Mouse (Mus musculus) MEL (cell line): ENCODE measurements around the gene Cntrl.

Experiments
- CHD2 ChIP-seq: IDR thresholded peaks from 2 replicates; pipeline ENCODE4 v1.6.1; 2011; ENCODE audit warnings: low read length, improper control_type of control experiment
- CTCF ChIP-seq, 3 experiments: IDR thresholded peaks in 2 of 3; conservative IDR thresholded peaks in 1 of 3; 2 replicates each; pipeline ENCODE4 v1.5.1; 2011 to 2012; ENCODE audit warnings: low read length in 3 of 3, low read depth in 2 of 3, mild to moderate bottlenecking in 2 of 3, improper control_type of control experiment in 1 of 3, inconsistent platforms in 1 of 3, mixed read lengths in 1 of 3, moderate library complexity in 1 of 3; ENCODE audit not compliant: control insufficient read depth in 1 of 3, insufficient read depth in 1 of 3, poor library complexity in 1 of 3, severe bottlenecking in 1 of 3
- E2F4 ChIP-seq: IDR thresholded peaks from 2 replicates; pipeline ENCODE4 v1.6.1; 2011; ENCODE audit warnings: low read depth, low read length, improper control_type of control experiment, borderline replicate concordance
- EP300 ChIP-seq, 2 experiments: IDR thresholded peaks; 2 replicates each; pipeline ENCODE4 v1.6.1; 2011; ENCODE audit warnings: improper control_type of control experiment in 2 of 2, low read length in 2 of 2, low read depth in 1 of 2, mild to moderate bottlenecking in 1 of 2
- GATA1 ChIP-seq: IDR thresholded peaks from 2 replicates; pipeline ENCODE4 v1.6.1; 2011; ENCODE audit warnings: low read depth, low read length, improper control_type of control experiment
- HCFC1 ChIP-seq: IDR thresholded peaks from 2 replicates; pipeline ENCODE4 v1.6.1; 2012; ENCODE audit warnings: low read depth, mild to moderate bottlenecking, inconsistent platforms, low read length, improper control_type of control experiment, moderate library complexity
- POLR2A ChIP-seq, 2 experiments: IDR thresholded peaks; 2 replicates each; pipeline ENCODE4 v1.6.1; 2011 to 2012; ENCODE audit warnings: low read length in 2 of 2, mild to moderate bottlenecking in 2 of 2, control low read depth in 1 of 2, improper control_type of control experiment in 1 of 2, low read depth in 1 of 2, moderate library complexity in 1 of 2; ENCODE audit not compliant: control insufficient read depth in 1 of 2, insufficient read depth in 1 of 2, poor library complexity in 1 of 2
- POLR2AphosphoS5 ChIP-seq: IDR thresholded peaks from 2 replicates; pipeline ENCODE4 v1.6.1; 2012; ENCODE audit warnings: low read depth, borderline replicate concordance, mild to moderate bottlenecking, inconsistent platforms, low read length, moderate library complexity, mixed read lengths
- SMC3 ChIP-seq: IDR thresholded peaks from 2 replicates; pipeline ENCODE4 v1.6.1; 2011; ENCODE audit warnings: low read depth, low read length, improper control_type of control experiment
- TAL1 ChIP-seq: IDR thresholded peaks from 2 replicates; pipeline ENCODE4 v1.6.1; 2012; ENCODE audit warnings: mild to moderate bottlenecking, inconsistent platforms, low read length, moderate library complexity, mixed read lengths
- TCF12 ChIP-seq: IDR thresholded peaks from 2 replicates; pipeline ENCODE4 v1.6.1; 2014; ENCODE audit warnings: low read depth, mild to moderate bottlenecking, inconsistent platforms, low read length, improper control_type of control experiment, moderate library complexity
- UBTF ChIP-seq: IDR thresholded peaks from 2 replicates; pipeline ENCODE4 v1.6.1; 2012; ENCODE audit warnings: low read depth, mild to moderate bottlenecking, inconsistent platforms, low read length, improper control_type of control experiment, moderate library complexity, borderline replicate concordance; ENCODE audit not compliant: insufficient read depth
- USF1 ChIP-seq: IDR thresholded peaks from 2 replicates; pipeline ENCODE4 v1.6.1; 2014; ENCODE audit warnings: low read depth, mild to moderate bottlenecking, inconsistent platforms, low read length, improper control_type of control experiment, moderate library complexity

DNA sequence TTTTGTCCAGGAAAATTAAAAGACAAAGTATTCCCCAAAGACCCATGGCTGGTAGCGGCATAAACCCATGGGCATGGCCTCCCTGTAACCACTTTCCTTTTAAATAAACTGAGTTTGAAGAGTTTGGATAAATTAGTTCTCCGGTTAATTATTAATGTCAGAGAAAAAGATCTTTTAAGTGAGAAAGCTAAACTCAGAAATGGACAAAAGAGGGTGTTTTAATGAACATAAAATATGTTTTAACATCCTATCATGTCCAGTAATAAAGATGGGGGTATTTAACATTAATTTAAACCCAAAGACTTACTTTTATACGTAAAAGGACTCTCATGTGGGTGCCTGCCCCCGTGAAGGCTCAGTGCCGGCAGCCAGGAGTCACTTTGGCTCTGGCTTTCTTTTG lies 48.0 kb upstream of the Cntrl start, which contains the start of gene Hc:
- TF ChIP-seq CTCF (IDR thresholded peaks at IDR 0.05 in 2 of 3, conservative IDR thresholded peaks at IDR 0.05 in 1 of 3; ENCODE audit: control insufficient read depth in 1 of 3, insufficient read depth in 1 of 3, low read depth in 2 of 3, low read length in 3 of 3, poor library complexity in 1 of 3, severe bottlenecking in 1 of 3) (no peak), POLR2A (IDR thresholded peaks at IDR 0.05; ENCODE audit: control insufficient read depth in 1 of 2, insufficient read depth in 1 of 2, low read depth in 1 of 2, low read length in 2 of 2, poor library complexity in 1 of 2) (no peak), POLR2AphosphoS5 (no peak), TAL1 (no peak), CHD2 (no peak), UBTF (no peak), EP300 (IDR thresholded peaks at IDR 0.05; ENCODE audit: low read depth in 1 of 2, low read length in 2 of 2) (no peak), TCF12 (no peak), HCFC1 (no peak), SMC3 (no peak), USF1 (no peak), GATA1 (no peak), E2F4 (no peak)
